20 mouse cellular contexts compared by ENCODE assay signal in genomic region chr13:89496569-89496968, GRCm38 (mm10). TPM values are rescaled to one million over a fixed set of nuclear protein-coding genes. Genes with fewer than 3 reads are reported as not detected.
DNase-seq lines count a peak whose midpoint lies in the region; ATAC-seq and TF ChIP-seq lines count a peak whose summit lies in the region.
"Had no signal": no experiment of that assay in that cellular context is flagged by ENCODE, and none has a peak within 500 bp of the region (broad histone marks: within the 10 kb centered on the region; RNA-seq: fewer than 3 reads in every experiment).

No protein-coding gene starts in this region.

- 33% methylated on average over 2 of the region's 2 CpGs for WGBS in heart, embryonic 12.5 days
- WGBS in heart, embryonic 14.5 days = 34% methylated on average over 2 of the region's 2 CpGs
- WGBS in kidney, postnatal 0 days = 61% methylated on average over 2 of the region's 2 CpGs

- ATAC-seq in heart, embryonic 12.5 days (ENCODE audit: insufficient number of reproducible peaks, low FRiP score) = peak; percentile 77
- peak; percentile 47; the same call in 1 of the 2 replicates for ATAC-seq in heart, embryonic 14.5 days (ENCODE audit: insufficient number of reproducible peaks, insufficient read depth, low FRiP score, low read depth)
- ATAC-seq in kidney, postnatal 0 days (replicated peaks; ENCODE audit: low FRiP score, low read depth) = no peak
- ATAC-seq: forebrain, embryonic 13.5 days; forebrain, embryonic 15.5 days had no signal

- no peak overlapping the region for H3K9ac ChIP-seq in heart, embryonic 12.5 days
- no peak overlapping the region for H3K9ac ChIP-seq in heart, embryonic 14.5 days (ENCODE audit: low read length)
- no peak overlapping the region for H3K9ac ChIP-seq in kidney, postnatal 0 days (ENCODE audit: low read depth, low read length)
- H3K9ac ChIP-seq: embryonic facial prominence, embryonic 12.5 days; forebrain, embryonic 13.5 days; forebrain, embryonic 15.5 days had no signal

- no peak overlapping the region for H3K4me2 ChIP-seq in heart, embryonic 12.5 days
- no peak overlapping the region for H3K4me2 ChIP-seq in heart, embryonic 14.5 days (ENCODE audit: low read length)
- H3K4me2 ChIP-seq in kidney, postnatal 0 days (ENCODE audit: low read length) = no peak overlapping the region
- H3K4me2 ChIP-seq: embryonic facial prominence, embryonic 12.5 days; forebrain, embryonic 13.5 days; forebrain, embryonic 15.5 days had no signal

- H3K4me1 ChIP-seq in heart, embryonic 12.5 days (replicated peaks) = peaks cover 7% of the 10 kb centered on the region
- peaks cover 0 to 8% of the 10 kb centered on the region in 2 experiments; a peak in 2 of 4 replicates for H3K4me1 ChIP-seq in heart, embryonic 14.5 days (ENCODE audit: control insufficient read depth in 2 of 2, insufficient read depth in 2 of 2, low read length in 2 of 2)
- H3K4me1 ChIP-seq in kidney, postnatal 0 days (replicated peaks; ENCODE audit: insufficient read depth, low read length) = no peaks in the 10 kb centered on the region
- H3K4me1 ChIP-seq: embryonic facial prominence, embryonic 12.5 days; forebrain, embryonic 13.5 days; forebrain, embryonic 15.5 days had no signal

- intact Hi-C loops in heart, postnatal 25 days (cut with DNase I) = no loop called here

- no peaks in the 10 kb centered on the region for H3K27me3 ChIP-seq in heart, embryonic 12.5 days (replicated peaks)
- no peaks in the 10 kb centered on the region for H3K27me3 ChIP-seq in heart, embryonic 14.5 days (ENCODE audit: control insufficient read depth, insufficient read depth, low read length)
- no peaks in the 10 kb centered on the region for H3K27me3 ChIP-seq in kidney, postnatal 0 days (ENCODE audit: insufficient read depth, low read length)
- H3K27me3 ChIP-seq: embryonic facial prominence, embryonic 12.5 days; forebrain, embryonic 13.5 days; forebrain, embryonic 15.5 days had no signal

- no peaks in the 10 kb centered on the region for H3K9me3 ChIP-seq in heart, embryonic 12.5 days (replicated peaks)
- H3K9me3 ChIP-seq in heart, embryonic 14.5 days (ENCODE audit: control insufficient read depth, low read length) = no peaks in the 10 kb centered on the region
- H3K9me3 ChIP-seq in kidney, postnatal 0 days (replicated peaks; ENCODE audit: low read length) = no peaks in the 10 kb centered on the region
- H3K9me3 ChIP-seq: embryonic facial prominence, embryonic 10.5 days; embryonic facial prominence, embryonic 12.5 days; forebrain, embryonic 13.5 days; forebrain, embryonic 15.5 days had no signal

- no peak for TF ChIP-seq CTCF in kidney, postnatal 0 days (IDR thresholded peaks at IDR 0.05; ENCODE audit: low read depth)

- no peak overlapping the region for H3K27ac ChIP-seq in heart, embryonic 12.5 days (ENCODE audit: poor library complexity, severe bottlenecking)
- no peak overlapping the region for H3K27ac ChIP-seq in heart, embryonic 14.5 days (replicated peaks in 1 of 2; ENCODE audit: control insufficient read depth in 1 of 2, insufficient read depth in 1 of 2, low read depth in 2 of 2, low read length in 2 of 2)
- H3K27ac ChIP-seq in kidney, postnatal 0 days = no peak overlapping the region
- H3K27ac ChIP-seq: embryonic facial prominence, embryonic 10.5 days; embryonic facial prominence, embryonic 12.5 days; forebrain, embryonic 13.5 days; forebrain, embryonic 15.5 days had no signal

- DNase-seq in heart, postnatal 4 days = no peak
- no peak for DNase-seq in heart, postnatal 25 days (ENCODE audit: low spot score)
- DNase-seq in kidney, postnatal 0 days (ENCODE audit: low spot score) = peak; percentile 26
- no peak for DNase-seq in kidney, postnatal 25 days
- no peak for DNase-seq in cerebellum, postnatal 14 days
- DNase-seq: adrenal gland, adult 2 months; adrenal gland, postnatal 10 days; adrenal gland, postnatal 25 days; cerebellum, adult 11 months; cerebellum, adult 18-20 months; cerebellum, adult 8-10 months; cerebellum, adult 9-11 months; cerebellum, postnatal 25 days had no signal

- H3K4me3 ChIP-seq in heart, embryonic 12.5 days = no peak overlapping the region
- H3K4me3 ChIP-seq in heart, embryonic 14.5 days (ENCODE audit: control insufficient read depth in 1 of 2, insufficient read depth in 1 of 2, low read depth in 1 of 2, low read length in 2 of 2) = no peak overlapping the region
- no peak overlapping the region for H3K4me3 ChIP-seq in kidney, postnatal 0 days (replicated peaks; ENCODE audit: low read depth, low read length)
- H3K4me3 ChIP-seq: embryonic facial prominence, embryonic 10.5 days; embryonic facial prominence, embryonic 12.5 days; forebrain, embryonic 13.5 days; forebrain, embryonic 15.5 days had no signal

- no peaks in the 10 kb centered on the region for H3K36me3 ChIP-seq in heart, embryonic 12.5 days
- no peaks in the 10 kb centered on the region for H3K36me3 ChIP-seq in heart, embryonic 14.5 days (ENCODE audit: control insufficient read depth, insufficient read depth, low read length)
- H3K36me3 ChIP-seq in kidney, postnatal 0 days (ENCODE audit: insufficient read depth, low read length) = no peaks in the 10 kb centered on the region
- H3K36me3 ChIP-seq: embryonic facial prominence, embryonic 10.5 days; embryonic facial prominence, embryonic 12.5 days; forebrain, embryonic 15.5 days had no signal

RNA-seq across cellular contexts. Expression of gene Hapln1, which starts 43.0 kb away (rescaled TPM):
- polyA plus RNA-seq in heart, embryonic 12.5 days (2016; fragmentation: Nextera tagmentation; extraction: Ambion mirVana) = 43.8 and 50.4 TPM in 2 replicates
- total RNA-seq in heart, postnatal 4 days (2021) = 1 to 10 TPM in 1 of 2 experiments, under 1 TPM in 1; 0.81 to 1.8 TPM
- 6.7 and 8.2 TPM in 2 replicates for polyA plus RNA-seq in heart, embryonic 14.5 days (2014; fragmentation: Nextera tagmentation; extraction: Ambion mirVana)
- under 1 TPM; 0.36 to 0.53 TPM for total RNA-seq in heart, postnatal 25 days (2021)
- polyA plus RNA-seq in kidney, postnatal 0 days (2015; fragmentation: Nextera tagmentation; extraction: Ambion mirVana) = 2.8 and 3.7 TPM in 2 replicates
- total RNA-seq: MEL had no signal
